ENCODE assay signal across 8 mouse cellular contexts in genomic region chr16:85677027-85677426, GRCm38 (mm10).
DNase-seq lines count a peak whose midpoint lies in the region; ATAC-seq lines count a peak whose summit lies in the region.

No protein-coding gene starts in this region.

- H3K9me3 ChIP-seq in heart, embryonic 11.5 days (replicated peaks; ENCODE audit: control insufficient read depth, low read length) = no peaks in the 10 kb centered on the region
- no peaks in the 10 kb centered on the region for H3K9me3 ChIP-seq in forebrain, embryonic 15.5 days
- no peaks in the 10 kb centered on the region for H3K9me3 ChIP-seq in hindbrain, embryonic 14.5 days (ENCODE audit: control insufficient read depth, low read length)
- H3K9me3 ChIP-seq in midbrain, embryonic 11.5 days (ENCODE audit: control insufficient read depth, low read length) = no peaks in the 10 kb centered on the region

- no peak for ATAC-seq in heart, embryonic 11.5 days (replicated peaks; ENCODE audit: insufficient number of reproducible peaks, low FRiP score, low TSS enrichment)
- ATAC-seq in forebrain, embryonic 15.5 days (replicated peaks) = peak; percentile 60; the same call in 1 of the 2 replicates
- 0 out of 2 replicates have a peak, but pooled peaks have one; percentile 65 for ATAC-seq in hindbrain, embryonic 14.5 days (ENCODE audit: low FRiP score)
- ATAC-seq in midbrain, embryonic 11.5 days (ENCODE audit: low FRiP score) = peak; percentile 72

- H3K9ac ChIP-seq in heart, embryonic 11.5 days (ENCODE audit: low read depth, low read length) = no peak overlapping the region
- H3K9ac ChIP-seq in forebrain, embryonic 15.5 days (replicated peaks) = no peak overlapping the region
- H3K9ac ChIP-seq in hindbrain, embryonic 14.5 days = no peak overlapping the region
- H3K9ac ChIP-seq in midbrain, embryonic 11.5 days (ENCODE audit: low read length) = no peak overlapping the region

- H3K4me1 ChIP-seq in heart, embryonic 11.5 days (ENCODE audit: control insufficient read depth, insufficient read depth, low read length) = peaks cover 2% of the 10 kb centered on the region; the same call in 1 of the 2 replicates
- no peaks in the 10 kb centered on the region for H3K4me1 ChIP-seq in forebrain, embryonic 15.5 days
- 0 out of 2 replicates have a peak, but pooled peaks cover 4% of the 10 kb centered on the region for H3K4me1 ChIP-seq in hindbrain, embryonic 14.5 days (replicated peaks; ENCODE audit: control insufficient read depth, insufficient read depth, low read length)
- no peaks in the 10 kb centered on the region for H3K4me1 ChIP-seq in midbrain, embryonic 11.5 days (ENCODE audit: control insufficient read depth, insufficient read depth, low read length)

- H3K27ac ChIP-seq in heart, embryonic 11.5 days (ENCODE audit: low read depth, low read length) = no peak overlapping the region
- no peak overlapping the region for H3K27ac ChIP-seq in forebrain, embryonic 15.5 days (replicated peaks)
- no peak overlapping the region for H3K27ac ChIP-seq in hindbrain, embryonic 14.5 days
- H3K27ac ChIP-seq in midbrain, embryonic 11.5 days (ENCODE audit: low read depth, low read length) = no peak overlapping the region

- 32% methylated on average over 9 of the region's 9 CpGs for WGBS in heart, embryonic 11.5 days (ENCODE audit: insufficient replicate concordance)
- 34% methylated on average over 9 of the region's 9 CpGs for WGBS in forebrain, embryonic 15.5 days
- 40% methylated on average over 9 of the region's 9 CpGs for WGBS in hindbrain, embryonic 14.5 days
- WGBS in midbrain, embryonic 11.5 days = 44% methylated on average over 9 of the region's 9 CpGs

- no peak overlapping the region for H3K4me2 ChIP-seq in heart, embryonic 11.5 days
- H3K4me2 ChIP-seq in forebrain, embryonic 15.5 days (replicated peaks) = no peak overlapping the region
- H3K4me2 ChIP-seq in hindbrain, embryonic 14.5 days (replicated peaks) = no peak overlapping the region
- no peak overlapping the region for H3K4me2 ChIP-seq in midbrain, embryonic 11.5 days

- no peaks in the 10 kb centered on the region for H3K27me3 ChIP-seq in heart, embryonic 11.5 days (ENCODE audit: control insufficient read depth, insufficient read depth, low read length)
- no peaks in the 10 kb centered on the region for H3K27me3 ChIP-seq in forebrain, embryonic 15.5 days
- no peaks in the 10 kb centered on the region for H3K27me3 ChIP-seq in hindbrain, embryonic 14.5 days (ENCODE audit: control insufficient read depth, insufficient read depth, low read length)
- no peaks in the 10 kb centered on the region for H3K27me3 ChIP-seq in midbrain, embryonic 11.5 days (ENCODE audit: control insufficient read depth, insufficient read depth, low read length)

- no peaks in the 10 kb centered on the region for H3K36me3 ChIP-seq in heart, embryonic 11.5 days (ENCODE audit: control insufficient read depth, insufficient read depth, low read length)
- H3K36me3 ChIP-seq in forebrain, embryonic 15.5 days = no peaks in the 10 kb centered on the region
- no peaks in the 10 kb centered on the region for H3K36me3 ChIP-seq in hindbrain, embryonic 14.5 days (replicated peaks; ENCODE audit: control insufficient read depth, insufficient read depth)
- H3K36me3 ChIP-seq in midbrain, embryonic 11.5 days (ENCODE audit: control insufficient read depth, insufficient read depth, low read length) = no peaks in the 10 kb centered on the region

- DNase-seq in heart, adult 11 months = peak; percentile 89
- DNase-seq in brain, adult 2 months (ENCODE audit: low read depth, low spot score) = peak; percentile 73
- peak; percentile 58 for DNase-seq in hindbrain, embryonic 14.5 days (ENCODE audit: low spot score)
- DNase-seq in layer of hippocampus, postnatal 14 days (ENCODE audit: low spot score in 2 of 2) = peak; percentile 11 to 26
- DNase-seq in midbrain, embryonic 11.5 days (ENCODE audit: low spot score, missing footprints) = no peak
- peak; percentile 5 for DNase-seq in testis, postnatal 14 days (ENCODE audit: low spot score)

- no peak overlapping the region for H3K4me3 ChIP-seq in heart, embryonic 11.5 days (ENCODE audit: low read depth, low read length)
- no peak overlapping the region for H3K4me3 ChIP-seq in forebrain, embryonic 15.5 days
- no peak overlapping the region for H3K4me3 ChIP-seq in hindbrain, embryonic 14.5 days (replicated peaks; ENCODE audit: low read length)
- no peak overlapping the region for H3K4me3 ChIP-seq in midbrain, embryonic 11.5 days (ENCODE audit: low read depth, low read length)
